Mouse (Mus musculus) left cerebral cortex, postnatal 36 days (tissue): ENCODE data around the gene Fgfr2. TPM values are rescaled to one million over a fixed set of nuclear protein-coding genes. Genes with fewer than 3 reads are reported as not detected.

Source experiments
- DNase-seq, 2 experiments: peaks; one replicate each; pipeline ENCODE4 v3.0.0; 2021 to 2022; ENCODE audit warnings: low spot score in 2 of 2, mixed read lengths in 1 of 2
- intact Hi-C: fragments of 180-260 bp; cut with DNase I; formaldehyde crosslinking; loops from one replicate; pipeline ENCODE4 v1.15.1; 2025
- total RNA-seq, 2 experiments: library from RNA; stranded (reverse); gene quantifications; 2 replicates each; pipeline ENCODE4 v1.2.3; 2021

Gene Fgfr2
- total RNA-seq, 2 experiments from 2014 or later: 41.6 to 46.6 TPM

GRCm38 (mm10) chr7:130208601-130209000, 2914.5 kb downstream of the Fgfr2 start:
- no peak for DNase-seq
- intact Hi-C loops: loop anchor here (5.0 kb wide), 1 partner anchor 59 kb away; no protein-coding TSS in a partner anchor

GRCm38 (mm10) chr7:130206181-130206582, 2917.0 kb downstream of the Fgfr2 start:
- intact Hi-C loops: loop anchor here (5.0 kb wide), 1 partner anchor 61 kb away; no protein-coding TSS in a partner anchor

GRCm38 (mm10) chr7:130205140-130205539, 2918.0 kb downstream of the Fgfr2 start:
- intact Hi-C loops: loop anchor here (5.0 kb wide), 1 partner anchor 62 kb away; no protein-coding TSS in a partner anchor
- no peak for DNase-seq

More at GRCm38 (mm10) chr7:130206181-130206582, 2917.0 kb downstream of the Fgfr2 start:
- DNase-seq: no peak

- DNase-seq: no peak
- intact Hi-C loops: no loop called here
Measured at GRCm38 (mm10) chr7:130201020-130201419, 2922.1 kb downstream of the Fgfr2 start.

GRCm38 (mm10) chr7:130199951-130200350, 2923.2 kb downstream of the Fgfr2 start:
- intact Hi-C loops: no loop called here
- DNase-seq: no peak

GRCm38 (mm10) chr7:130199317-130199716, 2923.8 kb downstream of the Fgfr2 start:
- DNase-seq: no peak
- intact Hi-C loops: no loop called here

GRCm38 (mm10) chr7:130195081-130195480, 2928.1 kb downstream of the Fgfr2 start:
- DNase-seq: no peak
- intact Hi-C loops: no loop called here

GRCm38 (mm10) chr7:130190329-130190975, 2932.7 kb downstream of the Fgfr2 start:
- DNase-seq: no peak
- intact Hi-C loops: no loop called here

- intact Hi-C loops: no loop called here
- DNase-seq: no peak
Measured at GRCm38 (mm10) chr7:130189901-130190300, 2933.2 kb downstream of the Fgfr2 start.

- DNase-seq: no peak
- intact Hi-C loops: no loop called here
Measured at GRCm38 (mm10) chr7:130188108-130188507, 2935.0 kb downstream of the Fgfr2 start.

- intact Hi-C loops: no loop called here
- DNase-seq: no peak
Measured at GRCm38 (mm10) chr7:130184864-130185263, 2938.3 kb downstream of the Fgfr2 start.

- DNase-seq: no peak
- intact Hi-C loops: no loop called here
Measured at GRCm38 (mm10) chr7:130183960-130184359, 2939.2 kb downstream of the Fgfr2 start.

- intact Hi-C loops: no loop called here
- DNase-seq: no peak
Measured at GRCm38 (mm10) chr7:130182551-130182950, 2940.6 kb downstream of the Fgfr2 start.

GRCm38 (mm10) chr7:130178991-130179390, 2944.2 kb downstream of the Fgfr2 start:
- intact Hi-C loops: no loop called here
- no peak for DNase-seq

GRCm38 (mm10) chr7:130177009-130177408, 2946.1 kb downstream of the Fgfr2 start:
- intact Hi-C loops: no loop called here
- DNase-seq: no peak

GRCm38 (mm10) chr7:130174525-130174924, 2948.6 kb downstream of the Fgfr2 start:
- intact Hi-C loops: no loop called here
- DNase-seq: no peak

GRCm38 (mm10) chr7:130173914-130174313, 2949.2 kb downstream of the Fgfr2 start:
- no peak for DNase-seq
- intact Hi-C loops: no loop called here

GRCm38 (mm10) chr7:130170144-130170543, 2953.0 kb downstream of the Fgfr2 start:
- intact Hi-C loops: no loop called here
- DNase-seq: no peak

GRCm38 (mm10) chr7:130168296-130168695, 2954.9 kb downstream of the Fgfr2 start:
- intact Hi-C loops: no loop called here
- no peak for DNase-seq

- intact Hi-C loops: no loop called here
- DNase-seq: peak in 1 of 2 experiments; percentile 10
Measured at GRCm38 (mm10) chr7:130167261-130167660, 2955.9 kb downstream of the Fgfr2 start.

- DNase-seq: no peak
- intact Hi-C loops: no loop called here
Measured at GRCm38 (mm10) chr7:130166190-130166589, 2957.0 kb downstream of the Fgfr2 start.

GRCm38 (mm10) chr7:130165408-130165807, 2957.7 kb downstream of the Fgfr2 start:
- intact Hi-C loops: no loop called here
- DNase-seq: no peak
